Mouse (Mus musculus): ENCODE data around the gene Tusc2. TPM values are rescaled to one million over a fixed set of nuclear protein-coding genes. Genes with fewer than 3 reads are reported as not detected.

Tusc2 gene
- total RNA-seq, 2 experiments from 2014 or later, result 25.7 to 26.8 TPM

- intact Hi-C loops (cut with DNase I), result no loop called here
- no peak for DNase-seq
These were observed 44.0 kb downstream of the Tusc2 start for GRCm38 (mm10) chr9:107607036-107607435.

- DNase-seq, result peak in 1 of 2 experiments; percentile 45
- intact Hi-C loops (cut with DNase I), result no loop called here
These were observed 44.7 kb downstream of the Tusc2 start for GRCm38 (mm10) chr9:107607653-107608245.

DNA sequence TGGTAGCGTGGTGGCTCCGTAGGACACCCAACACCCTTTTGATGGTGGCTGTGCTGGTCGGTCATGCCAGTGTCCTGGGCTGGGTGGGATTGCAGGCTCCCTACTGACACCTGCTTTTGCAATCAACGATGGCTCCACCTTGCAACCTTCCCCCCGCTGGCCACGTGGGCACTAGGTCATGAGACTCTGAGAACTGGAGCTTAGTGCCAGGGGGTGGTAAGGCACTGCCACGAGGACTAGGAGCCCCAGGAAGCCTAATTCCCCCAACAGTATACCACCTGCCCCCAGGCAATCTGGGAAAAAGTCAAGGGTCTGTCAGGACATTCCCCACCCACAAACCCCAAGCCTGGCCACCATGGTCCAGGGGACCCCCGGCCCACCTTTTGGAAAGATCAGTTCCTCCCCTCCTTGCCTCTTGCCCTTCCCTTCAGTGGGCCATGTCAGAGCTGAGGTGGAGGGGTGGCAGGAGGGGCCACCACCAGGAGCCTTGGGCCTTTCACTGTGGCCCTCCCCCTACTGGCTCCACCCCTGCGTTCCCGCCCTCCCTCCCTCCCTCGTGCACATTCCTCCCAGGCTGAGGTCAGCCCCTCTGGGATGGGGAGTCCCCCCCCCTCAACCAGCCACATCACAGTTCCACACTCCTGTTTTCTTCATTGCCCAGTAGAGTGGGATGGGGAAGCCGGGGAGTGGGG is 45.8 kb downstream of the Tusc2 start, which contains the start of gene Sema3b:
TSS of gene Sema3b (minus strand) at position 489 of the 692 bp plus-strand sequence.
- intact Hi-C loops (cut with DNase I), result no loop called here
- DNase-seq, result peak in 1 of 2 experiments; percentile 57

- DNase-seq, result no peak
- intact Hi-C loops (cut with DNase I), result no loop called here
These were observed 46.4 kb downstream of the Tusc2 start for GRCm38 (mm10) chr9:107609433-107609830.

DNA sequence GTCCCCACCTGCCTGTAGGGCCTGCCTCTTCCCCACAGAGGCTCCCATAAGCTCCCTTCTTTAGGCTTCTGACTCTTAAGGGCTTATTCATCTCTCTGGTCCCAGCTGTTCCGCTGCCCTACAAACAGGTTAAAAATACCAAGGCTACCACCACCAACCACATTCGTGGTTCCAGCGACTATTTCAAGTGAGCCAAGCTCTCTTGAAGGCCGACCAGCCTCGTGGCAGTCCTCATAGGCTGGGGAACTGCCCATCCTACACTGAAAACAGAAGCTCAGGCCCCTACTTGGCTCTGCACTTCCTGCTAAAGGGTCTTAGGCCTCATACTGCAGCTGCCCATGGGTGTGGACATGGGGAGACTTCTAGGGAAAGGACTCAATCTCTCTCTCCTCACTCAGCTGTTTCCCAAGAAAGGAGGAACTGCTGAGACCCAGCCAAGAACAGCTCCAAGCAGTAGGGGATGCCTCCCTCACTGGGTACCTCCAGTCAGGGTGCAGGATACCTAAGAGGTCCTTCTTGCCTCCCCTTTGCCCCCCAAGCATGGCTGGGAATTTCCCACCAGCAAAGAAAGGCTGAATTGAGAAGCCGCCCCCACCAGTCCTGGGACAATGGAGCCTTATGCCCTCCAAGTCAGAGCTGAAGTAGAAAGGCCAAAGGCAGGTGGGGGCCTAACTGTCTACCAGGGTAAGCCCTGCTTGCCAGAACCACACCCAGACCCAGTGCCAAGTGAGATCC is 48.6 kb downstream of the Tusc2 start:
- peak in 1 of 2 experiments; percentile 62 for DNase-seq

DNA sequence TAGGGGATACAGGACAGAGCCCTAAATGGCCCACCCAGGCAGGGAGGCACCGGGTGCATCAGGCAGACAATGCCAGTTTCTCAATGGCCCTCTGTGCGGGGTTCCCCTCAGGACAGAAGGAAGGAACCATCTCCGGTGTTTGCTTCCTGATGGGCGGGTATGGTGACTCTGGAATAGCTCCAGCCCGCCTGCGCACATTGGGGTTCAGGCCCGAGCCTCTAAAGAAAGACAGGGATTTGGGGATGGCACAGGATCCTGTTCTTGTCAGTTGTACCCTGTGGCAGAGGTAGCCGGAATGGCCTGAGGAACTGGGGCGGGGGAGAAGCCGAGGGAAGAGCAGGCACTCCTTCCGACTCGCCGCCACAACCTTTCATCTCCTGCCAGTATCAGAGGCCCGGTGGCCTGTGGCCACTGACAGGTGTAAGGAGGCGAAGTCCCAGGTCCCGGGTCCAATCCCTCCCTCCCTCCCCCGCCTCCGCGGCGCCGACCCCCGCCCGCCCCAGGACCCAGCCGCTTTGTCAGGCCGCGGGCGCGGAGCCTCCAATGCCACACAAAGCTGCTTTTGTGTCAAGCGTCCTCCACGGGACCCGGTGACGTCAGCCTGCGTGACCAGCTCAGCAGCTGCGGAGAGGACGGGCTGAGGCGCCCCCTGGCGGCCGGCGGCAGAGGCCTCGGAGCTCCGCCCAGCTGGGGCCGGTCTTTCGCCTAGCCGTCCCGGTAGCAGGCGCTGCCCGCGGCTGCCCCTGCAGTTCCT is 49.3 kb downstream of the Tusc2 start:
- intact Hi-C loops (cut with DNase I), result loop anchor here (2.0 kb wide), 1 partner anchor 20 kb away; no protein-coding TSS in a partner anchor
- peak; percentile 99 to 100 for DNase-seq

More for the DNA sequence above, 48.6 kb downstream of the Tusc2 start:
- intact Hi-C loops (cut with DNase I), result loop anchor here (2.0 kb wide), 1 partner anchor 21 kb away; no protein-coding TSS in a partner anchor

GRCm38 (mm10) chr9:107612945-107613569 is 50.0 kb downstream of the Tusc2 start:
- intact Hi-C loops (cut with DNase I), result loop anchor here (2.0 kb wide), 1 partner anchor 20 kb away; no protein-coding TSS in a partner anchor
- no peak for DNase-seq

GRCm38 (mm10) chr9:107615035-107615434 is 52.0 kb downstream of the Tusc2 start:
- DNase-seq, result peak; percentile 52 to 62
- intact Hi-C loops (cut with DNase I), result no loop called here

Other genes starting within 250 kb of the Tusc2 start
- 10 to 100 TPM; 16.8 to 17.0 TPM for gene Hemk1, start 224.9 kb upstream of the Tusc2 start, total RNA-seq (2021)
- 10 to 100 TPM in 1 of 2 experiments, 1 to 10 TPM in 1; 8.9 to 11.4 TPM for gene 6430571L13Rik, start 222.7 kb upstream of the Tusc2 start, total RNA-seq (2021)
- gene Cacna2d2, start 163.6 kb upstream of the Tusc2 start, total RNA-seq (2021), result 10 to 100 TPM in 1 of 2 experiments, 1 to 10 TPM in 1; 7.3 to 13.2 TPM
- 10 to 100 TPM; 25.0 to 26.5 TPM for gene Tmem115, start 29.3 kb upstream of the Tusc2 start, total RNA-seq (2021)
- 1 to 10 TPM; 5.5 to 6.2 TPM for gene Cyb561d2, start 21.1 kb upstream of the Tusc2 start, total RNA-seq (2021)
- gene Nprl2, start 21.0 kb upstream of the Tusc2 start, total RNA-seq (2021), result 10 to 100 TPM; 12.9 to 16.7 TPM
- not detected for gene Zmynd10, start 16.0 kb upstream of the Tusc2 start, total RNA-seq (2021)
- 10 to 100 TPM; 28.8 to 32.0 TPM for gene Rassf1, start 11.7 kb upstream of the Tusc2 start, total RNA-seq (2021)
- 10 to 100 TPM; 47.0 to 56.0 TPM for gene Hyal2, start 4.7 kb downstream of the Tusc2 start, total RNA-seq (2021)
- gene Hyal1, start 13.7 kb downstream of the Tusc2 start, total RNA-seq (2021), result 1 to 10 TPM; 3.9 to 5.7 TPM
- gene Naa80, start 15.6 kb downstream of the Tusc2 start, total RNA-seq (2021), result 10 to 100 TPM; 13.0 to 16.2 TPM
- gene Hyal3, start 17.6 kb downstream of the Tusc2 start, total RNA-seq (2021), result under 1 TPM; 0.41 to 0.79 TPM
- 10 to 100 TPM; 36.9 to 40.7 TPM for gene Ifrd2, start 24.4 kb downstream of the Tusc2 start, total RNA-seq (2021)
- 10 to 100 TPM; 15.4 to 17.3 TPM for gene Sema3b, start 46.0 kb downstream of the Tusc2 start, total RNA-seq (2021)
- gene Gnai2, start 72.1 kb downstream of the Tusc2 start, total RNA-seq (2021), result 100 to 1,000 TPM; 422 to 478 TPM
- 10 to 100 TPM; 20.5 to 22.6 TPM for gene Slc38a3, start 106.3 kb downstream of the Tusc2 start, total RNA-seq (2021)
- gene Gnat1, start 116.5 kb downstream of the Tusc2 start, total RNA-seq (2021), result not detected
- 10 to 100 TPM; 19.4 to 22.2 TPM for gene Sema3f, start 147.2 kb downstream of the Tusc2 start, total RNA-seq (2021)
- 10 to 100 TPM; 57.8 to 66.6 TPM for gene Rbm5, start 207.7 kb downstream of the Tusc2 start, total RNA-seq (2021)

Measured in heart, postnatal 10 days (tissue).